Mouse (Mus musculus): ENCODE results near the gene Hmg20b.

Gene Hmg20b

DNA sequence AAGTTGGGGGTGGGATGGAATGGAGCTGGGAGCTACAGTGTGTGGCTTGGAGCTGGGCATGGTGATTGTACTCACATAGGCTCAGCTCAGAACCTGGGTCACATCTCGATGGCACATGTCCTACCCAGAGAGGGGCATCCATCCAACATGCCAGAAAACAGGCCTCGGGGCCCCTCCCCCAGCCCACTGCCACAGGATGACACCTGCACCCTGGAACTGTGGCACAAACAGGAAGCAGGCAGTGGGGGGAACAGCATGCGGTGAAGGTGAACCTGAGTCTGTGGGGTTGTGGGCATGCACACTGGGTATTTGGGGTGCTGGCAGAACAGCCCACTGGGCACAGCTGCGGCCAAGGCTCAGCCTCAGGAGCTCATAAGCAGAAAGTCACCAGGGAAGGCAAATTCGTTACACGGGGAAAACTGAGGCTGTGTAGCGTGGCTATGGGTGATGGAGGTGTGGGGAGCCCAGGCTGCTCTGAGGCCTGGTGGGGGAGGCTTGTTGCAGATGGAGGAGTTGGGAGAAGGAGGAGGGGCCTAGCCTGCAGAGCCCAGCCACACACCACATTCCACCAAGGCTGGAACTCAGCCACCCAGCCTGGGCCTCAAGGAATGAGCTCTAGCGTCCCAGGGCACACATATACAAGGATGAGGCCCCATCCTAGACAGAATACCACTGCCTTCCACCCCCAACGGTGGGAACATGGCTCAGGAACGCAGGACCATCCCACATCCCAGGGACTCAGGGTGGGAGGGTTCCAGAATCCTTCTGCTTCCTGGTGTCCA is 20.9 kb downstream of the Hmg20b start:
- CTCF ChIA-PET: interaction anchor here (1.3 kb wide), 1 partner anchor 10 kb away, joined by 3 read pairs; no protein-coding TSS in a partner anchor

- CTCF ChIA-PET: no interaction called here
Observed at GRCm38 (mm10) chr10:81328386-81328785, 21.9 kb downstream of the Hmg20b start, which contains the start of gene Tbxa2r. TSS of gene Tbxa2r (plus strand) at chr10:81328731.

- CTCF ChIA-PET: interaction anchor here (0.6 kb wide), 1 partner anchor 39 kb away, joined by 7 read pairs; no protein-coding TSS in a partner anchor
Observed at GRCm38 (mm10) chr10:81327959-81328358, 22.3 kb downstream of the Hmg20b start.

GRCm38 (mm10) chr10:81326858-81327257 is 23.4 kb downstream of the Hmg20b start:
- CTCF ChIA-PET: no interaction called here

DNA sequence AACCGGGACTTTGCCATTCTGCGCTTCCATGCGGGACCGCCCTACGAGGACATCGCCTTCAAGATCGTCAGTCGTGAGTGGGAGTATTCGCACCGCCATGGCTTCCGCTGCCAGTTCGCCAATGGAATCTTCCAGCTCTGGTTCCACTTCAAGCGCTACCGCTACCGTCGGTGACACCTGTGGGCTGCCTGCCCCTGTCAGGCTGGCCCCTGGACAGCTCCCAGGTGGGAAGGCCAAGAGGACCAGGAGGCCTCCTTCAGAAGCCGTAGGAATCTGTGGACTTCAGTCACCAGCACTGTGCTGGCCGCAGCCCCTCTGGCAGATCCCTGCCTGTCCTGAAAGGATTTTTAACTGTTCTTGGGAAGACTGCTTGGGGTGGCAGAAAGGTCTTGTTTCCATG is 24.5 kb downstream of the Hmg20b start:
- CTCF ChIA-PET: no interaction called here

DNA sequence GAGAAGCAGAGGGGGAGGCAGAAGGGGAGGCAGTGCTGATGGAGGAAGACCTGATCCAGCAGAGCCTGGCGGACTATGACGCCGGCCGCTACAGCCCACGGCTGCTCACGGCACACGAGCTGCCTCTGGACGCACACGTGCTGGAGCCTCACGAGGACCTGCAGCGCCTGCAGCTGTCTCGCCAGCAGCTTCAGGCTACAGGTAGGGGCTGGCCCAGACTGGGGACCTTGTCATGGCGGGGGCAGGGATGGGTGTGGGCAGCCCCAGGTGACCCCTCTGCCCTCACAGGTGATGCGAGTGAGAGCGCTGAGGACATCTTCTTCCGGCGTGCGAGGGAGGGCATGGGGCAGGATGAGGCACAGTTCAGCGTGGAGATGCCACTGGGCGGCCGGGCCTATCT is 25.1 kb downstream of the Hmg20b start:
- CTCF ChIA-PET: interaction anchor here (0.5 kb wide), 1 partner anchor 706 kb away, joined by 4 read pairs; no protein-coding TSS in a partner anchor

DNA sequence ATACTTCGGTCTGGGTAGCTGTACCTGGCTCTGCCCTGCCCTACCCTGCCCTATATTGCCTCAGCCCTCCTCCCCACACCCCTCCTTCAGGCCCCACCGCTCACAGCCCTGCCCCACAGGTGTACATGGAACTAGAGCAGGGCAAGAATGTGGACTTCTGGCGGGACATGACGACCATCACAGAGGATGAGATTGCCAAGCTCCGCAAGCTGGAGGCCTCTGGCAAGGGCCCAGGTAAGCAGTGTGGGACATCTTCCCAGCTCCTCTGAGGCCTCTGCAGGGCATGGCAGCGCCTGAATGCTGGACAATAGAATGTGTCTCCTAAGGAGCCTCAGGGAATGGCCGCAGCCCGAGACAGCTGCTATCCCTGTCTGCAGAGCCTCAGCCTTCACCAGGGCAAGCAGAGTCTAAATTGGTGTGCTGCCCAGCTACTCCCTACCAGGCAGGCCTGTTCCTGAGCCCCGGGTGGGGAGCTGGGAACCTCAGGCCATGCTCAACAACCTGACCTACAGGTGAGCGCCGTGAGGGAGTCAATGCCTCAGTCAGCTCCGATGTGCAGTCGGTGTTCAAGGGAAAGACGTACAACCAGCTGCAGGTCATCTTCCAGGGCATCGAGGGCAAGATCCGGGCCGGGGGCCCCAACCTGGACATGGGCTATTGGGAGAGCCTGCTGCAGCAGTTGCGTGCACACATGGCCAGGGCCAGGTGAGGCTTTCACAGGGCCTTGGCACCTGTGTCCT is 26.3 kb downstream of the Hmg20b start:
- CTCF ChIA-PET: no interaction called here

DNA sequence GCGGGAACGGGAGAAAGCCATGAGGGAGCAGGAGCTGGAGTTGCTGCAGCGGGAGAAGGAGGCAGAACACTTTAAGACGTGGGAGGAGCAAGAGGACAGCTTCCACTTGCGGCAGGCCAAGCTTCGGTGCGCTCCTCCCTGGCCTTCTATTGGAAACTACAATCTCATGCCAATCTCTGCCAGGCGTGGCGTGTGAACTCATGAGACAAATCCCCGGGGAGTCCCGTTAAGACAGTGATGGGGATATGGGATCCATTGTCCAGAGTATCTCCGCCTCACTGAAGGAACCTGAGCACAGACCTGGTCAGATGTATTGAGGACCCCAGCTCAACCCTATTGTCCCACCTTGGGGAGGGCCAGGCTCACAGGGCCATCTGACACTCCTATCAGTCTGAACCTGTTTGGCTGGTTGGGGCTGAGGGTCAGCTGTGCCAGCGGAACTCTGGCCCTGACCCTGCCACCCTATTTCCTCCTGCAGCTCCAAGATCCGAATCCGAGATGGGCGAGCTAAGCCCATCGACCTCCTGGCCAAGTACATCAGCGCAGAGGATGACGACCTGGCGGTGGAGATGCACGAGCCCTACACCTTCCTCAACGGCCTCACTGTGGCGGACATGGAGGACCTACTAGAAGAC is 27.0 kb downstream of the Hmg20b start:
- CTCF ChIA-PET: interaction anchor here (0.6 kb wide), 1 partner anchor 45 kb away, joined by 3 read pairs; no protein-coding TSS in a partner anchor

GRCm38 (mm10) chr10:81322444-81322843 is 27.8 kb downstream of the Hmg20b start:
- CTCF ChIA-PET: no interaction called here

DNA sequence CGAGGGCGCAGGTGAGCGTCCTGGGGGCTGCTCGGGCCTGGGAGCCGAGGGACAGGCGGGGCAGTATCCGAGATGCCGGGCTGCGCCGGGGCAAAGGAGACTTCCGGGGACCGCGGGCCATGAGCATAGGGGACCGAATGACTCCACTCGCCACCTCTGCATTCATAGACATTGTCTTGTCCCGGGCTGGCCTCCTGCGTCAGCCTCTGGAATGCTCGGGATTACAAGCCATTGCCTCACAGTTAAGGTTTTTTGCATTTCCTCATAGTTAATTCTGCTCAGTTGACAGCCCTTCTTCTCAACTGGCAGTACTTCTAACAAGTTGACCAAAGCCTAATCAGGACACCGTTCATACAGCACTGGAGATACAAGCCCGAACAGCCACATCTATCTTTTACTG is 28.8 kb downstream of the Hmg20b start:
- CTCF ChIA-PET: no interaction called here

DNA sequence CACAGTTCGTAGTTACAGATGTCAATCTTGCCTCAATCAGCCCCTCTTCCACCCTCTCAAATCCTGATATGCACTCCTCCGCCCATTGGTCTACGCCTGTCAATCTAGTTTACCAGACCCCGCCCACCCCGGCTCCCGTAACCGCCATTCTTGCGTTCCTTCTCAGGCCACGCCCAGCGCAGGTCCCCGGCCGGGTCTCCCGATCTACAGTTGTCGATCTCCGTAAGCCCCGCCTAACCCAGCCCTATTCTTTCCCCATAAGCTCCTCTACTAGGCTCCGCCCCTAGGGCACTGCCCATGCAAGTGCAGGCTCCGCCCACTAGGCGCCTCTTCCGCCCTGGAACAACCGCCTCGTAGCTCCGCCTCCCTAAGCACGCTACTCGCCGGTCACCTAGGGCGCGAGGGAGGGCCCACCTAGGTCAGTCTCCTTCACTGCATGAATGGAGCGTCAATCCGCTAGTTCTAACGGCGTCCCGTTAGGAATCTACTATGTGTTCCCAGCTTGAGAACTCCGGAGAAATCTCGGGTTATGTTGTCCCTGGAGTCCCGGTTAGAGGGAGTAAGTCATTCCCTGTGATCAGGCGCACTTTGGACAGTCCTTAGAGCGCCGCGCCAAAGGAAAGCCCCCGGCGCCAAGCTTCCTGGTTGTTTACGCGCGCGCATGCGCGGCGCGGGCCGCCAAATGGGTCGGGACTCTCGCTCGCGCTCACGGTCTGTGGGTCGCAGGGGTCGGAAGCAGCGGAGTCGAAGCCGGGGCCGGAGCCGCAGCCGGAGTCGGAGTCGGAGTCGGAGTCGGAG is 29.5 kb downstream of the Hmg20b start, which contains the start of gene Cactin:
Cactin (plus strand) TSS at position 554 of the 798 bp plus-strand sequence.
- CTCF ChIA-PET: interaction anchor here (2.0 kb wide), 1 partner anchor 16 kb away, joined by 5 read pairs; no protein-coding TSS in a partner anchor

DNA sequence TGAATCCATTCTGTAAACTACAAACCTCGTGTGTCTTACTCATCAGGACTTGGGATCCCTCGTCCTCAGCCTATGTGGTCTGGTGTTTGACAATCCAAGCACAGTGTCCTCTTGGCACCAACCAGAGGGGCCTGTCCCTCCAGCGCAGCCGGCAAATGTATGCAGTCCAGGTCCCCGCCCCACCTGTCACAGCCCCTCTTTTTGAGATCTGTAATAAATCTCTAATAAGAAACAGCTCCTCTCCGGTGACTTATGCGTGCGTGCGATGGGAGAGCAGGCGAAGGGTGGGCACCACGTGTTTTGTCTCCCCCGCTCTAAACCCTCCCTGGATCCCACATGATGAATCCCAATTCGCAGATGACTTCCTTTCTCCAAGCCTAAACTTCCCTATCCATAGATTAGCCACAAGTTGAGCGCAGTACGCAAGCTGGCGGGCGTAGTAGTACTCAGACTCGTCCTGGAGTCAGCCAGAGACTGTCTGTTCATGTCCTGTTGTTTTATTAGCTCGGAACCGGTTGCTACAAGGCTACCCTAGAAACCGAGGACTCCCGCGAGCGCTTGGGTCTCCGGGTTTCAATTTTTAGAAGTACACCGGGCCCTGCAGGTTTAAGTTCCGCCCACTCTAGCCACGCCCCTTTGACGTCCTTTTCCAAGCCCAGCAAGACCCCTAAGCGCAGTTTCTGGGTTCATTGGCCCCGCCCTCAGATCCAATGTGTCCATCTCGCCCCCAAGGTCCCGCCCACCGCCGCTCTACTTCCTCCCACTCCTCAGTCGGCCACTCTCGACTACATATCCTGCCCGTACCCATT is 30.3 kb downstream of the Hmg20b start:
- CTCF ChIA-PET: interaction anchor here (2.0 kb wide), 1 partner anchor 15 kb away, joined by 5 read pairs; no protein-coding TSS in a partner anchor

- CTCF ChIA-PET: interaction anchor here (2.0 kb wide), 1 partner anchor 15 kb away, joined by 5 read pairs; no protein-coding TSS in a partner anchor
Observed at GRCm38 (mm10) chr10:81319330-81319699, 31.0 kb downstream of the Hmg20b start.

DNA sequence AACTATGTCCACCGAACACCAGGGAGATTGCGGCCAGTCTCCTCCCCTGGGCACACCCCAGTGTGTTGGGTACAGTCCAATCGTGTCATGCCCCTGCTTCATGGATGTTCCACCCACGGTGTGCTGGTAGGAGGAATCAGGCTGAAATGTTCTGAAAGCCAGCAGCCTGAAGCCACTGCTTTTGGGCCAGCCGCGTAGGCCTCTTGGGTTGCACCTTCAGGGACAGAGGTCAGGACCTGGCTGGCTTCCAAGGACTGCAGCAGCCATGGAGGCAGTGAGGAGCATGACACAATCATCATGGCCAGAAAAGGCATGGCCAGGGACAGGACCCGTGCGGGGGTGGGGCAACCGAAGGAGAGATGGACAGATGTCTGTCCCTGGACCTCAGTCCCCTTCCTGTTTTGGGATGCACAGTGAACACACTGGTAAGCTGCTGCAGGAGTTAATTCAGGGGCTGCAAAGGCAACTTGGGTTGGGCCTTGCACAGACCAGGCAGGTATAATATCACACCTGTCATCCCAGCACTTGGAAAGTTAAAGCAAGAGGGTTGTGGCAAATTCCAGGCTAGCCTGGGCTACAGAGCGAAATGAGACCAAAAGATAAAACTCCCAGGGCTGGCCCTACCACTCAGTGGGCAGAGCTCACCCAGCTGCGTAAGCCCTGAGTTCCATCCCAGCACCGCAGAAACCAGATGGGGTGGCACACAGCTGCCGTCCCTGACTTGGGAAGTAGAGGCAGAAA is 31.5 kb downstream of the Hmg20b start:
- CTCF ChIA-PET: interaction anchor here (0.7 to 2.0 kb wide), 3 partner anchors 14 to 28 kb away, joined by 3 to 23 read pairs (median 5); no protein-coding TSS in a partner anchor

DNA sequence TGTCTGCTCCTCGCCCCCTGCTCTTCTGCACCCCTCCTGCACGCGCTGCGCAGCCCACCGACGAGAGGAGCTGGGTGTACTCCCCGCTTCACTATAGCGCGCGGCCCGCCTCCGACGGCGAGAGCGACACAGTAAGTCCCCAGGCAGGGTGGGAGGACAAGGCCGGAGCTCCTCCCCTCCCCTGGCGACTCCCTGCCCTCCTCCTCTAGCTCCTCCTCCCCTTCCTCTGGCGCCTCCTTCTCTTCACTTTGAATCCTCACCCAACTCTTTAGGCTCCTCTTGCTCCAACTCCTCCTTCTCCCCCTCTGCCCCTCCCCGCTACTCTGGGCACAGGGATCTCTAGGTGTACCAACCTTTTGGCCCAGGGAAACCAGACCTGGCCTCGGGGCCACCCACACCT is 33.0 kb downstream of the Hmg20b start:
- CTCF ChIA-PET: interaction anchor here (1.2 kb wide), 1 partner anchor 28 kb away, joined by 3 read pairs; no protein-coding TSS in a partner anchor

DNA sequence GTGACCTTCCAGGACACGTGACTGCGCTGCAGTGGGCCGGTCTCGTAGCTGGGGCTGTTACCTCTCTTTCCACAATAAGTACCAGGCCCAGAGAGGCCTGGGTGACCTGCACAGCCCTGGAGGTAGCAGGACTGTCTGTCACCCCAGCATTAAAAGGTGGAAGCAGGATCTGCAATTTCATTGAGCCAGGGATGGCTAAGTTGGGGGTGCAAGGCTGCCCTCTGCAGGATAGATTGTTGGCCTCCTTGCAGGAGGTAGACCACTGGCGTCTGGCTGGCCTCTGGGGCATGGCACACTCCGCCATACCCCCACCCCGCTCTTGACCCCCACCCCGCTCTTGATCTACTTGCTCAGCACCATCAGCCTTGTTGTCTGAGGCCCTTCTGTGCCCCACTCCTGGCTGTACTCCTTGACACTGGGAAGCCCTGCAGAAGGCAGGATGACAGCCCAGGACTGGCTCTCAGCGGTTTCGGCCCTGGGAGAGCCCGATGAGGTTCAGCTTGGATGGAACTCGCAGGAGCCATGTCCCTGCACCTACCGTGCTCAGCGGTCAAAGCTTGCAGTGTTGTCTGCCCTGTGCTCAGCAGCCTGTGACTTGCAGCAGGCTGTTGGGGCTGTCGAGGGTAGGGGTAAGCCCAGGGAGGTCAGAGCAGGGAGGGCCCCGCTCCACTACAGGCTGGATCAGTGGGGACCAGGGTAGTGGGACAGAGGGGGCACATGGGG is 33.8 kb downstream of the Hmg20b start:
- CTCF ChIA-PET: interaction anchor here (0.5 kb wide), 1 partner anchor 27 kb away, joined by 6 read pairs; no protein-coding TSS in a partner anchor

DNA sequence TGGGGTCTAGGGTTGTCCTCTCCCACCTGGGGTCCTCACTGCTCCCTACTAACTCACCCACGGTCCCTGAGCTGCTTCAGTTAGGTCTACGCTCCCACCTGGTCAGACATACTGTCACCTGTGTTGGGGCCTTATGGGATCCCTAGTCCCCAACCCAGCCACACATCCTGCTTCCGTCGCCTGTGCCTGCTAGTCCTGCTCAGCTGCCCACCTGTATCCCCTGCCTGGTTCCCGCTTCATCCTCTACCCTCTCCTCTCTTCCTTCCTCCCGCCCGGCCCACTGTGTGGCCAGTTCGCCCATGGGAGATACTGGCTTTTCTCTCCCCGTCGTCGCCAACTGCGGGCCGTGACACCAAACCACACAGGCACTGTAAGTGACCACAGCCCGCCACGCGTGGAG is 34.7 kb downstream of the Hmg20b start:
- CTCF ChIA-PET: no interaction called here

DNA sequence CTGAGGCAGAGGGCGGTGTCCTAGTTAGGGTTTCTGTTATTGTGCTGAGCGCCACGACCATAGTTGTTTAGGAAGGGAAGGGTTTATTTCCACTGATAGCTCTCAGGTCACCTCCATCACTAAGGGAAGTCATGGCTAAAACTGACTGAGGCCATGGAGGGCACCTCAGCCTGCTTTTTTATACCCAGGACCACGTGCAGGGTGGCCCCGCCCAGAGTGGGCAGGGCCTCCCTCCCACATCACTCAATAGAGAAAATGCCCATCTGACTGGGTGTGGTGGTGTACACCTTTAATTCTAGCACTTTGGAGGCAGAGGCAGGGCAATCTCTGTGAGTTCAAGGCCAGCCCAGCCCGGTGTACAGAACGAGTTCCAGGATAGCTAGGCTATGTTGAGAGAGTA is 36.1 kb downstream of the Hmg20b start:
- CTCF ChIA-PET: no interaction called here

GRCm38 (mm10) chr10:81313581-81313980 is 36.7 kb downstream of the Hmg20b start:
- CTCF ChIA-PET: interaction anchor here (0.6 kb wide), 1 partner anchor 1588 kb away, joined by 3 read pairs; no protein-coding TSS in a partner anchor
